In genomic region chr15:31529811-31530658, GRCm38 (mm10) we compare ENCODE assay signal across 8 mouse cellular contexts. TPM values are rescaled to one million over a fixed set of nuclear protein-coding genes. Genes with fewer than 3 reads are reported as not detected.
DNase-seq lines count a peak whose midpoint lies in the region; ATAC-seq and TF ChIP-seq lines count a peak whose summit lies in the region.

No protein-coding gene starts in this region.

- DNase-seq in frontal cortex, postnatal 10 days (ENCODE audit: low spot score in 2 of 2) = peak; percentile 35 to 51
- no peak for DNase-seq in frontal cortex, postnatal 25 days (ENCODE audit: low spot score in 2 of 2)
- peak; percentile 66 for DNase-seq in cerebellum, adult 9-10 months
- DNase-seq in gastrocnemius, postnatal 10 days = peak; percentile 44
- peak; percentile 63 for DNase-seq in induced T-regulatory cell, adult 2 months (ENCODE audit: low read depth)
- DNase-seq in stomach, postnatal 0 days (ENCODE audit: low spot score) = peak; percentile 64

- under 1% methylated on average over 47 of the region's 56 CpGs for WGBS in limb, embryonic 15.5 days
- under 1% methylated on average over 51 of the region's 56 CpGs for WGBS in stomach, postnatal 0 days

- H3K27me3 ChIP-seq in limb, embryonic 15.5 days = no peaks in the 10 kb centered on the region
- no peaks in the 10 kb centered on the region for H3K27me3 ChIP-seq in myocyte (ENCODE audit: control insufficient read depth, insufficient read depth, insufficient read length)
- no peaks in the 10 kb centered on the region for H3K27me3 ChIP-seq in stomach, postnatal 0 days (ENCODE audit: control insufficient read depth, insufficient read depth, low read length)

- H3K9ac ChIP-seq in limb, embryonic 15.5 days = peak overlapping the region; percentile 85
- peak overlapping the region; percentile 93 for H3K9ac ChIP-seq in stomach, postnatal 0 days (ENCODE audit: low read length)

- peak; percentile 42; the same call in 1 of the 2 replicates for ATAC-seq in limb, embryonic 15.5 days (ENCODE audit: insufficient number of reproducible peaks, low FRiP score, low TSS enrichment, low read depth)
- ATAC-seq in stomach, postnatal 0 days (ENCODE audit: low FRiP score, low TSS enrichment) = peak; percentile 59

- peak overlapping the region; percentile 60 for H3K4me2 ChIP-seq in limb, embryonic 15.5 days
- H3K4me2 ChIP-seq in myocyte (ENCODE audit: low read depth) = peak overlapping the region; percentile 93
- H3K4me2 ChIP-seq in stomach, postnatal 0 days (replicated peaks; ENCODE audit: low read depth) = peak overlapping the region; percentile 75

- H3ac ChIP-seq in myocyte (ENCODE audit: control insufficient read depth, insufficient read length) = peak overlapping the region; percentile 97

- TF ChIP-seq POLR2A in myocyte (IDR thresholded peaks at IDR 0.05; ENCODE audit: insufficient read length, low read depth) = peak; percentile 19

- H3K36me3 ChIP-seq in limb, embryonic 15.5 days = no peaks in the 10 kb centered on the region
- no peaks in the 10 kb centered on the region for H3K36me3 ChIP-seq in myocyte (ENCODE audit: control insufficient read depth, insufficient read depth)
- H3K36me3 ChIP-seq in stomach, postnatal 0 days (ENCODE audit: control insufficient read depth, insufficient read depth, low read length) = no peaks in the 10 kb centered on the region

- H3K4me1 ChIP-seq in limb, embryonic 15.5 days = peaks cover 9% of the 10 kb centered on the region; the same call in 1 of the 2 replicates
- H3K4me1 ChIP-seq in stomach, postnatal 0 days (replicated peaks; ENCODE audit: control insufficient read depth, insufficient read depth) = peaks cover 3% of the 10 kb centered on the region; the same call in 1 of the 2 replicates

- TF ChIP-seq EP300 in stomach, postnatal 0 days (optimal IDR thresholded peaks at IDR 0.05) = no peak

- no peak for TF ChIP-seq CTCF in stomach, postnatal 0 days (IDR thresholded peaks at IDR 0.05; ENCODE audit: low read depth)

- H3K27ac ChIP-seq in limb, embryonic 15.5 days = peak overlapping the region; percentile 96
- H3K27ac ChIP-seq in stomach, postnatal 0 days (replicated peaks) = peak overlapping the region; percentile 97

- H3K4me3 ChIP-seq in limb, embryonic 15.5 days = peak overlapping the region; percentile 73
- H3K4me3 ChIP-seq in myocyte = peak overlapping the region; percentile 46
- H3K4me3 ChIP-seq in stomach, postnatal 0 days (ENCODE audit: low read depth, low read length) = peak overlapping the region; percentile 86

- no peaks in the 10 kb centered on the region for H3K9me3 ChIP-seq in limb, embryonic 15.5 days
- no peaks in the 10 kb centered on the region for H3K9me3 ChIP-seq in stomach, postnatal 0 days (ENCODE audit: control insufficient read depth, low read length)

- H3K79me2 ChIP-seq in myocyte (ENCODE audit: control insufficient read depth, insufficient read depth) = peaks cover 53% of the 10 kb centered on the region

TF ChIP-seq in myocyte, 11 proteins besides CTCF, POLR2A, EP300 and RAD21:
- TF ChIP-seq TCF12 (IDR thresholded peaks at IDR 0.05; ENCODE audit: insufficient read depth, poor library complexity, severe bottlenecking) = no peak
- no peak for TF ChIP-seq MYOG (IDR thresholded peaks at IDR 0.05; ENCODE audit: control insufficient read depth in 1 of 3, insufficient read depth in 1 of 3, insufficient read length in 2 of 3, low read depth in 2 of 3)
- no peak for TF ChIP-seq CEBPB (IDR thresholded peaks at IDR 0.05; ENCODE audit: insufficient read depth, poor library complexity, severe bottlenecking)
- peak; percentile 4 for TF ChIP-seq E2F4 (IDR thresholded peaks at IDR 0.05; ENCODE audit: insufficient read depth)
- TF ChIP-seq POLR2AphosphoS2 (IDR thresholded peaks at IDR 0.05; ENCODE audit: insufficient read length, low read depth) = no peak
- TF ChIP-seq USF1 (IDR thresholded peaks at IDR 0.05; ENCODE audit: low read depth) = no peak
- no peak for TF ChIP-seq TCF3 (IDR thresholded peaks at IDR 0.05; ENCODE audit: insufficient read length, low read depth)
- peak; percentile 51 for TF ChIP-seq SRF (IDR thresholded peaks at IDR 0.05; ENCODE audit: control insufficient read depth, insufficient read length, low read depth)
- TF ChIP-seq MAX (IDR thresholded peaks at IDR 0.05; ENCODE audit: low read depth) = no peak

RNA-seq across cellular contexts. Expression of gene March6, which starts 0.8 kb away (rescaled TPM):
- 10 to 100 TPM; 69.4 to 75.0 TPM for total RNA-seq in gastrocnemius, postnatal 10 days (2021)
- 21.4 and 26.2 TPM in 2 replicates for polyA plus RNA-seq in limb, embryonic 15.5 days (2015; fragmentation: Nextera tagmentation; extraction: Ambion mirVana)
- polyA plus RNA-seq in myocyte (2012; fragmentation: generic; extraction: Trizol) = 37.2 TPM
- polyA plus RNA-seq in stomach, postnatal 0 days (2015; fragmentation: Nextera tagmentation; extraction: Ambion mirVana) = 12.6 and 12.9 TPM in 2 replicates

RNA-seq across cellular contexts. Expression of gene Cmbl, which starts 35.2 kb away (rescaled TPM):
- 10 to 100 TPM; 48.0 to 51.9 TPM for total RNA-seq in gastrocnemius, postnatal 10 days (2021)
- polyA plus RNA-seq in limb, embryonic 15.5 days (2015; fragmentation: Nextera tagmentation; extraction: Ambion mirVana) = 2.7 and 6.0 TPM in 2 replicates
- polyA plus RNA-seq in myocyte (2012; fragmentation: generic; extraction: Trizol) = 29.0 TPM
- polyA plus RNA-seq in stomach, postnatal 0 days (2015; fragmentation: Nextera tagmentation; extraction: Ambion mirVana) = 37.8 and 38.2 TPM in 2 replicates

Comparison
In these comparisons a context has a peak if more than half of its experiments do, and no peak if none do; other contexts are left out.
1. DNase-seq: peak in frontal cortex, postnatal 10 days (2 of 2), cerebellum, adult 9-10 months (single experiment), gastrocnemius, postnatal 10 days (single experiment), induced T-regulatory cell, adult 2 months (single experiment) and stomach, postnatal 0 days (single experiment); none in frontal cortex, postnatal 25 days (0 of 2).
2. Peak in every context shown above with its lines, with median percentiles within 50 percentile points of each other: H3K4me2 ChIP-seq and H3K4me3 ChIP-seq.